In the genomic region with DNA sequence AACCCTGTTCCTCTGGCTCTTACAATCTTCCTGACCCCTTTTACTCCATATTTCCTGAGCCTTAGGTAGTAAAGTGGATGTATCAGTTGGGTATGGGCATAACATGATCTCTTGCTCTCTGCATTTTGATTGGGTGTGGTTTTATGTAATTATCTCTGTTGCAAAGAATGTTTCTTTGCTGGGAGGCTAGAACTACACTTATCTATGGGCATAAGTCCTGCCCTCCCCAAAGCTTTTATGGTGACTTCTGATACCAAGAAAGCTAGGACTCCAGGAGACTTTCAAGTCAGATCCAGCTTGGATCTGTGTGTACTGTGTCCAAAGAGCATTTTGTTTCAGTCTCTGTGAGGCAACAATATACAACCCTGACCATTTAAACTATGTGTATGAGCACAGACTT, we compare ENCODE assay signal across 24 mouse cellular contexts.
"Had no signal": no experiment of that assay in that cellular context is flagged by ENCODE, and none has a peak within 500 bp of the region (broad histone marks: within the 10 kb centered on the region; RNA-seq: fewer than 3 reads in every experiment).

No protein-coding gene starts in this region.

- DNase-seq: forebrain, postnatal 0 days; gastrocnemius, postnatal 10 days; gastrocnemius, postnatal 25 days; heart, adult 18-20 months; heart, postnatal 14 days; heart, postnatal 36 days; kidney, adult 18-20 months; kidney, adult 8-10 months; kidney, postnatal 10 days; kidney, postnatal 25 days; layer of hippocampus, adult 9-11 months; layer of hippocampus, postnatal 36 days; left cerebral cortex, postnatal 4 days had no signal

- H3K9ac ChIP-seq: forebrain, postnatal 0 days; heart, embryonic 13.5 days; heart, embryonic 15.5 days; hindbrain, embryonic 12.5 days; hindbrain, embryonic 14.5 days; intestine, embryonic 15.5 days; limb, embryonic 13.5 days; limb, embryonic 15.5 days had no signal

- H3K27ac ChIP-seq: heart, embryonic 13.5 days; heart, embryonic 15.5 days; hindbrain, embryonic 12.5 days; hindbrain, embryonic 14.5 days; intestine, embryonic 15.5 days; limb, embryonic 13.5 days; limb, embryonic 15.5 days had no signal

- H3K36me3 ChIP-seq: heart, embryonic 13.5 days; heart, embryonic 15.5 days; hindbrain, embryonic 12.5 days; intestine, embryonic 15.5 days; limb, embryonic 13.5 days; limb, embryonic 15.5 days had no signal

- H3K9me3 ChIP-seq: heart, embryonic 13.5 days; heart, embryonic 15.5 days; hindbrain, embryonic 12.5 days; intestine, embryonic 15.5 days; limb, embryonic 13.5 days; limb, embryonic 15.5 days had no signal

- H3K4me1 ChIP-seq: heart, embryonic 13.5 days; heart, embryonic 15.5 days; hindbrain, embryonic 12.5 days; intestine, embryonic 15.5 days; limb, embryonic 13.5 days; limb, embryonic 15.5 days had no signal

- H3K27me3 ChIP-seq: heart, embryonic 13.5 days; heart, embryonic 15.5 days; hindbrain, embryonic 12.5 days; intestine, embryonic 15.5 days; limb, embryonic 13.5 days; limb, embryonic 15.5 days had no signal

- H3K4me2 ChIP-seq: heart, embryonic 11.5 days; heart, embryonic 13.5 days; heart, embryonic 15.5 days; hindbrain, embryonic 12.5 days; hindbrain, embryonic 14.5 days; intestine, embryonic 15.5 days; limb, embryonic 13.5 days; limb, embryonic 15.5 days had no signal

- H3K4me3 ChIP-seq: heart, embryonic 13.5 days; heart, embryonic 15.5 days; hindbrain, embryonic 12.5 days; intestine, embryonic 15.5 days; limb, embryonic 13.5 days; limb, embryonic 15.5 days had no signal

- ATAC-seq: forebrain, postnatal 0 days; hindbrain, embryonic 16.5 days; inflammation-experienced regulatory T-cells, adult 6 months; intestine, embryonic 15.5 days; intestine, postnatal 0 days had no signal
